Mouse (Mus musculus) heart, adult 2 months (tissue): ENCODE data around the gene Col4a2.

Source experiments
- CTCF ChIP-seq: fragments of 200-600 bp; IDR thresholded peaks from 2 replicates; pipeline ENCODE4 v1.8.1; 2022; ENCODE audit warnings: antibody characterized with exemption, mild to moderate bottlenecking, moderate library complexity
- EP300 ChIP-seq: fragments of 200-500 bp; IDR thresholded peaks from 2 replicates; pipeline ENCODE4 v1.6.1; 2011; ENCODE audit warnings: low read depth, low read length, control low read depth; ENCODE audit not compliant: insufficient read depth

GRCm38 (mm10) chr8:11299317-11299602 is 13.3 kb upstream of the Col4a2 start:
- TF ChIP-seq EP300 (no peak), CTCF (no peak)
